Mouse (Mus musculus) neural tube, embryonic 11.5 days (tissue): Measurements from ENCODE around the gene Btbd9. TPM values are rescaled to one million over a fixed set of nuclear protein-coding genes. Genes with fewer than 3 reads are reported as not detected.

Experiments
- ATAC-seq: fragments of 200-750 bp; cut with Nextera tagmentation; 2 replicates; pipeline ENCODE4 v1.8.0; 2017; ENCODE audit warnings: moderate number of reproducible peaks, mild to moderate bottlenecking, moderate TSS enrichment, moderate library complexity; ENCODE audit not compliant: insufficient read depth, low FRiP score, low TSS enrichment
- DNase-seq: peaks from one replicate; pipeline ENCODE4 v3.0.0-alpha.2; 2015; ENCODE audit warnings: low spot score
- H3K27ac ChIP-seq: fragments of 300-500 bp; sonication (generic); 2 replicates; pipeline ENCODE4 v1.5.1; 2014; ENCODE audit warnings: low read depth, mild to moderate bottlenecking, low read length
- H3K27me3 ChIP-seq: fragments of 300-500 bp; sonication (generic); 2 replicates; pipeline ENCODE4 v1.6.1; 2014; ENCODE audit warnings: mild to moderate bottlenecking, low read length, mixed read lengths; ENCODE audit not compliant: control insufficient read depth, insufficient read depth
- H3K36me3 ChIP-seq: fragments of 300-500 bp; sonication (generic); 2 replicates; pipeline ENCODE4 v1.6.1; 2014; ENCODE audit warnings: mild to moderate bottlenecking, low read length, moderate library complexity, mixed read lengths; ENCODE audit not compliant: control insufficient read depth, insufficient read depth
- H3K4me1 ChIP-seq: fragments of 300-500 bp; sonication (generic); 2 replicates; pipeline ENCODE4 v1.6.1; 2014; ENCODE audit warnings: low read length, mixed read lengths; ENCODE audit not compliant: control insufficient read depth, insufficient read depth
- H3K4me2 ChIP-seq: fragments of 300-500 bp; sonication (generic); 2 replicates; pipeline ENCODE4 v1.6.1; 2014; ENCODE audit warnings: low read depth, mild to moderate bottlenecking, moderate library complexity
- H3K4me3 ChIP-seq: fragments of 300-500 bp; sonication (generic); 2 replicates; pipeline ENCODE4 v1.5.1; 2014; ENCODE audit warnings: low read depth, low read length
- H3K9ac ChIP-seq: fragments of 300-500 bp; sonication (generic); 2 replicates; pipeline ENCODE4 v1.6.1; 2014; ENCODE audit warnings: mild to moderate bottlenecking, low read length
- H3K9me3 ChIP-seq: fragments of 300-500 bp; sonication (generic); 2 replicates; pipeline ENCODE4 v1.6.1; 2016; ENCODE audit warnings: low read length; ENCODE audit not compliant: control insufficient read depth
- WGBS: fragments of 180-500 bp; shearing (Covaris S2); extraction: QIAGEN DNeasy Blood & Tissue Kit; methylation state at CpG from one replicate; pipeline ENCODE4 v1.1.7; 2014; 5-methylcytosine and 5-hydroxymethylcytosine counted together
- polyA plus RNA-seq: library from polyadenylated mRNA; unstranded; fragments of >200 nt; fragmentation: Nextera tagmentation; extraction: Ambion mirVana; gene quantifications from 2 replicates; pipeline ENCODE4 v1.2.1, GENCODE M21; 2014

The Btbd9 gene
- polyA plus RNA-seq, 1 experiment from 2014 or later, result 56.5 TPM

DNA sequence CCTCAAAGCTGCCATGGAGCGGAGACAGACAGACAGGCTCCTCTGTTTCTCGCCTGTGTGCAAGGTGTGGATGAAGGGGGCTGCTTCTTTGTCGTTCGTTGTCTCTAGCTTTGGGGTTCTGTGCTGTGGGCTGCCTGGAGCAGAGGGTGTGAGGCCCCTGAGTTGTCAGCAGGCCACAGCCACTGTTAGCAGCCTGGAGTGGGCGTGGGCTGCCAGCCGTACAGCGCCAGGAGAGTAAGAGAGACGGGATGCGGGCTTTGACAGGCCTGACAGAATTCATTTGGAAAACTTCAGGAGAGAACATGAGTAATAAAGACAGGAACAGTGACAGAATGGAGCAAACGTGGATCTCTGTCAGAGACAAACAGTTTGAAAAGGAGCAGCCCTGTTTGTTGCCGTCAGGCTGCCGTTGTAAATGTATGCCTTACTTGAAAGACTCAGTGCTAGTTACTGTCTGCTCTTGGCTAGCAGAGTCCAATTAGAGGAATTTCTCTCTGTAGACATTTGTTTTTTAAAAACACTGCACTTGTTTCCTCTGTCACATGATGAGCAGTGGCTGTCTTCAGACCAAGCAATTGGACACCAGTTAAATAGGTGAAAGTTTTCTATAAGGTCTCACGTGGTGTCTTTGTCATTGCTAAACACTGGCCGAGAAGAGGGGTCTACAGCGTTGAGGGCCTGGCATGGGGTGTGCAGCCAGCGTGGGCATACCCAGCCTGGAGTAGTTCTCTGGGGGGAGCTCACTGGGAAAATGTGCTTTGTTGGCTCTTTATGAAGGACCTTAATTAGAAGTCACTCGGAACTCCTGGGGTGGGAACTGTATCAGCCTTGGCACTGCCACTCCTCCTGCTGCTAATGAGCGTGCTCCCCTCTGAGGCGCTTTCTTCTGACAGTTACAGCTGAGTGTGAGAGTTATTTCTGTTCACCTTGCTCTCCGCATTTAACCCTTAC, 388.0 kb downstream of the Btbd9 start:
- Histone ChIP-seq H3K4me2 (no peak overlapping the region), H3K9ac (no peak overlapping the region), H3K36me3 (no peaks in the 10 kb centered on the region; the same call in 1 of the 2 replicates), H3K27me3 (no peaks in the 10 kb centered on the region), H3K4me1 (peaks cover 18% of the 10 kb centered on the region), H3K9me3 (no peaks in the 10 kb centered on the region), H3K4me3 (no peak overlapping the region), H3K27ac (peak overlapping the region; percentile 56; the same call in 1 of the 2 replicates)
- ATAC-seq (no peak), DNase-seq (no peak)
- 23% methylated on average over 20 of the region's 20 CpGs for WGBS

DNA sequence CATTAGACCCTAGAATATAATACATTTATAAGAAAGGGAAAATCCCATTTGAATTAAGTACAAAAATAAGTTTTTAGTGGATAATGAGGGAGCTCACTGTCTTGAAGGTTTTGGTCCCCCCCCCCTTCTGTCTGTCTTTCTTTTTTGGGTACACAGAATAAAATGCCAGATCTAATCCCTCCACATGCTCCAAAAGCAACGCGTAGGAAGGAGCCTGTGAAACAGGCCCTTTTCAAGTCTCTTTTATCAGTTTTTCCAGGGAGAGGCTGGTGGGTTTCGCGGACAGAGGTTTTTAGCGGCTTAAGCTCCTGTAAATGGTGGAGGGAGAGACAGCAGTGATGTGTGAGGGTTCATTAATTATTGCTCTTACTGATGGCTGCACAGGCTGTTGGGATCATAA, 388.7 kb downstream of the Btbd9 start:
- WGBS, result 61% methylated on average over 5 of the region's 5 CpGs
- H3K4me2 ChIP-seq, result no peak overlapping the region

DNA sequence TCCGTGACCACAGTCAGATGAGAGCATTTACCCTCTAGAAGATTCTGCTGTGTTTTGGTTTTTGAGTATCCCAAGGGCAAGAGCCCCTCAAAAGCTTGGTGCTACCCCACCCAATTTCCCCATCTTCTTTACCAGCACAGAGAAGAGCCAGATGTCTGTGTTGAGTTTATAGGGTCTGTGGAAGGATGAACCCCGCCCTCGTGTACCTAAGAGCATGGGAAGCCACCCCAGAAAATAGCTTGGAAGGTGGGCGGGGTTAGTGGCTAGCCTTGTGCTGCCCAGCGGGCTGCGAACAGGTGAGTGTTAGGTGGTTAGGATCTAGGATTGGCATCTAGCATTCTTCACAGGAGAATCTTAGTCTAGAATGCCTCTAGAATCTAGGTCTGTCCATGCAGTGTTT, 389.1 kb downstream of the Btbd9 start:
- Histone ChIP-seq H3K4me1 (peaks cover 18% of the 10 kb centered on the region), H3K9ac (no peak overlapping the region), H3K27me3 (no peaks in the 10 kb centered on the region), H3K27ac (no peak overlapping the region), H3K4me3 (no peak overlapping the region), H3K4me2 (no peak overlapping the region), H3K9me3 (no peaks in the 10 kb centered on the region), H3K36me3 (no peaks in the 10 kb centered on the region)
- no peak for DNase-seq
- 88% methylated on average over 6 of the region's 6 CpGs for WGBS
- no peak for ATAC-seq

More for the DNA sequence above, 388.7 kb downstream of the Btbd9 start:
- Histone ChIP-seq H3K4me1 (peaks cover 18% of the 10 kb centered on the region), H3K9me3 (no peaks in the 10 kb centered on the region), H3K4me3 (no peak overlapping the region), H3K27ac (no peak overlapping the region), H3K36me3 (no peaks in the 10 kb centered on the region; the same call in 1 of the 2 replicates), H3K27me3 (no peaks in the 10 kb centered on the region), H3K9ac (no peak overlapping the region)
- ATAC-seq (no peak), DNase-seq (no peak)

DNA sequence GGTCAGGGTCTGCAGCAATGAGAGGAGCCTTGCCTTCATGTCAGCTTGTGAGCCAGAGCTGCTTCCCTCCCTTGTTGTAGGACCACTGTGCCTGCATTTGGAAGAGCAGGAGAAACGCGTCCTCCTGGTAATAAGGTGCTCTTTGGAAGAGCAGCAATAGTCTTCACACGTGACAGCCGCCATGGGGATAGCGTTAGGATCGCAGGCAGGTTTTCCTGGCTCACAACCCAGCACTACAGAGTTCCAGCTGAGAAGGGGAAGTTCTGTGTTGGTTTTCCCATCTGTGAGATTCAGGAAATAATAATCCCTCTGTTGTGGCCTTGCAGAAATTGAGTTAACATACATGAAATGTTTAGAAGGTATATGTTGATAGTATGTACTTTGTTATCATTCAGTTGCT, 392.7 kb downstream of the Btbd9 start:
- DNase-seq (no peak), ATAC-seq (no peak)
- Histone ChIP-seq H3K27ac (no peak overlapping the region), H3K9me3 (no peaks in the 10 kb centered on the region), H3K4me1 (peaks cover 11% of the 10 kb centered on the region), H3K4me3 (no peak overlapping the region), H3K27me3 (no peaks in the 10 kb centered on the region), H3K9ac (no peak overlapping the region), H3K4me2 (no peak overlapping the region), H3K36me3 (no peaks in the 10 kb centered on the region)
- WGBS, result 90% methylated on average over 6 of the region's 6 CpGs

DNA sequence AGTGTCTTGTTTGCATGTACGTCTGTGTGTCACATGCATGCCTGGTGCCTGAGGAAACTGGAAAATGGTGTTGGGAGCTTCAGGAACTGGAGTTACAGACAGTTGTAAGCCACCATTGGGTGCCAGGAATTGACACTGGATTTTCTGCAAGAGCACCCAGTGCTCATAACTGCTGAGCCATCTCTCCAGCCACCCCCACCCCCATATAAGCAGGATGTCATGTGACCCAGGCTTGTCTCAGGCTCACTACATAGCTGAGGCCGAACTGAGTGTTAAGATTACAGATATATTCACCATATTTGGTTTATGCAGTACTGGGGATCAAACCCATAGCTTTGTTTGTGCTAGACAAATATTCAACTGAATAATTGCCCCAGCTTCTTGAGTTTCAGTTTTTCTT, 394.2 kb downstream of the Btbd9 start:
- Histone ChIP-seq H3K4me3 (no peak overlapping the region), H3K36me3 (0 out of 2 replicates have a peak, but pooled peaks cover 2% of the 10 kb centered on the region), H3K27ac (no peak overlapping the region), H3K9ac (no peak overlapping the region), H3K4me2 (no peak overlapping the region), H3K27me3 (no peaks in the 10 kb centered on the region), H3K9me3 (no peaks in the 10 kb centered on the region), H3K4me1 (no peaks in the 10 kb centered on the region)
- 83% methylated on average over 2 of the region's 2 CpGs for WGBS
- DNase-seq (no peak), ATAC-seq (no peak)

DNA sequence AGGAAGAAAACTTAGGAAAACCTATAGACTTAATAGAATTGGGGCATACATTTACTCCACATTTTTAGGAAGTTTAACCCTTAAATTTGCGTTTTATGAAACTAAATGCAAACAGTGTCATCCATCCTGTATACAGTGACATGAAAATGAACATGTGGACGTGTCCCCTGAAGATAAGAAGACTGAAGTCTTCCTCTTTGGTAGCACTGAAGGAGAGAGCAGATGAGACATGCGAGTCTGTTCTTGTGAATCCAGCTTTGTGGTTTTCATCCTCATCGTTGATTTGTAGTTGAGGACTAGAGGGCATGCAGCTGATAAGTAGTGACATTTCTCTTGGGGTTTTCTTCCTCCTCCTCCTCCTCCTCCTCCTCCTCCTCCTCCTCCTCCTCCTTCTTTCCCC, 394.7 kb downstream of the Btbd9 start:
- Histone ChIP-seq H3K4me2 (no peak overlapping the region), H3K36me3 (0 out of 2 replicates have a peak, but pooled peaks cover 2% of the 10 kb centered on the region), H3K4me3 (no peak overlapping the region), H3K27ac (no peak overlapping the region), H3K9ac (no peak overlapping the region), H3K27me3 (no peaks in the 10 kb centered on the region), H3K9me3 (no peaks in the 10 kb centered on the region), H3K4me1 (no peaks in the 10 kb centered on the region)
- 91% methylated on average over 4 of the region's 4 CpGs for WGBS
- DNase-seq, result no peak
- no peak for ATAC-seq

DNA sequence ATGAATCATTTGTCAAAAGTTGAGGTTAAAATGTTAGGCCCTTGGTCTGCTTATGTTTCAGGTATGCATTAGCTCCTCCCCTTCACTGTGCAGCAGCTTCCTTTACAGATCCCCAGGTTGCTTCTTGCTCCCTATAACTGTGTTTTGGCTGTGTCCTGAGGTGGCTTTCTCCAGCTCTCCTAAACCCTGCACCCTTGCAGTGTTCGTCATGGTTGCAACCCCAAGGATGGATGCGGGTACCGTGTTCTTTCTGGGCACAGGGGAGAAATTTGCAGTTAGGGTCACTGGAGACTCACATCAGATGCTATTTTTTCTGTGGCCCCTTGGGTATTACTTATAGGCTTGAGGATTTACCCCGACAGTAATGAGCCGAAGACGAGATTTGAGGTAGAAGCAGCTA, 396.1 kb downstream of the Btbd9 start:
- H3K4me2 ChIP-seq, result no peak overlapping the region
- H3K9ac ChIP-seq, result no peak overlapping the region
- H3K27ac ChIP-seq, result no peak overlapping the region
- no peaks in the 10 kb centered on the region for H3K9me3 ChIP-seq
- ATAC-seq, result no peak
- H3K27me3 ChIP-seq, result no peaks in the 10 kb centered on the region
- 0 out of 2 replicates have a peak, but pooled peaks cover 2% of the 10 kb centered on the region for H3K36me3 ChIP-seq
- DNase-seq, result no peak
- WGBS, result 90% methylated on average over 6 of the region's 6 CpGs
- no peak overlapping the region for H3K4me3 ChIP-seq
- H3K4me1 ChIP-seq, result no peaks in the 10 kb centered on the region

DNA sequence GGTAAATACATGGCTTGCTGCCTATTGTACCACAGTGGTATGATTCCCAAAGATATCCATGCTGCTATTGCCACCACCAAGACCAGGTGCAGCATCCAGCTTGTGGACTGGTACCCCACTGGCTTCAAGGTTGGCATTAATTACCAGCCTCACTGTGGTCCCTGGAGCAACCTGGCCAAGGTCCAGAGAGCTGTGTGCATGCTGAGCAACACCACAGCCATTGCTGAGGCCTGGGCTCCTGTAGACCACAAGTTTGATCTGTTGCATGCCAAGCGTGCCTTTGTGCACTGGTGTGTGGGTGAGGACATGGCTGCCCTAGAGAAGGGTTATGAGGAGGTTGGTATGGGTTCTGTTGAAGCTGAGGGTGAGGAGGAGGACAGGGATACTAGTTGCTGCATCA, 397.9 kb downstream of the Btbd9 start:
- 100% methylated on average over 1 of the region's 1 CpGs for WGBS
- DNase-seq, result no peak
- no peaks in the 10 kb centered on the region for H3K4me1 ChIP-seq
- ATAC-seq, result no peak
- 0 out of 2 replicates have a peak, but pooled peaks cover 2% of the 10 kb centered on the region for H3K36me3 ChIP-seq
- no peak overlapping the region for H3K27ac ChIP-seq
- H3K4me3 ChIP-seq, result no peak overlapping the region
- H3K9ac ChIP-seq, result no peak overlapping the region
- no peaks in the 10 kb centered on the region for H3K9me3 ChIP-seq
- no peak overlapping the region for H3K4me2 ChIP-seq
- no peaks in the 10 kb centered on the region for H3K27me3 ChIP-seq

DNA sequence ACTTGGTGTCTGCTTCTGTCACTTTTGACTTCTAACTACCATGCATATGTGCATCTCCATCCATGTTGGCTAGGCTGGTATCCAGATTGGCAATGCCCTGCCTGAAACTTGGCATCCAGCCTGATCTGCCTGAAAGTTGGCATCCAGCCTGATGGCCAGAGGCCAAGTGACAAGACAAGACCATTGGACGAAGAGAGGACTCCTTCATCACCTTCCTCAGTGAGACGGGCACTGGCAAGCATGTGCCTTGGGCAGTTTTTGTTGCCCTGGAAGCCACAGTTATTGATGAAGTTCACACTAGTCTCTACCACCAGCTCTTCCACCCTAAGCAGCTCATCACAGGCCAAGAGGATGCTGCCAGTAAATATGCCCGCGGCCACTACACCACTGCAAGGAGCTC, 398.9 kb downstream of the Btbd9 start:
- H3K4me2 ChIP-seq, result no peak overlapping the region
- WGBS, result 98% methylated on average over 4 of the region's 4 CpGs
- 0 out of 2 replicates have a peak, but pooled peaks cover 2% of the 10 kb centered on the region for H3K36me3 ChIP-seq
- no peak overlapping the region for H3K4me3 ChIP-seq
- no peaks in the 10 kb centered on the region for H3K9me3 ChIP-seq
- no peaks in the 10 kb centered on the region for H3K4me1 ChIP-seq
- H3K27ac ChIP-seq, result no peak overlapping the region
- ATAC-seq (no peak), DNase-seq (no peak)
- H3K9ac ChIP-seq, result no peak overlapping the region
- H3K27me3 ChIP-seq, result no peaks in the 10 kb centered on the region
